In the genomic region with DNA sequence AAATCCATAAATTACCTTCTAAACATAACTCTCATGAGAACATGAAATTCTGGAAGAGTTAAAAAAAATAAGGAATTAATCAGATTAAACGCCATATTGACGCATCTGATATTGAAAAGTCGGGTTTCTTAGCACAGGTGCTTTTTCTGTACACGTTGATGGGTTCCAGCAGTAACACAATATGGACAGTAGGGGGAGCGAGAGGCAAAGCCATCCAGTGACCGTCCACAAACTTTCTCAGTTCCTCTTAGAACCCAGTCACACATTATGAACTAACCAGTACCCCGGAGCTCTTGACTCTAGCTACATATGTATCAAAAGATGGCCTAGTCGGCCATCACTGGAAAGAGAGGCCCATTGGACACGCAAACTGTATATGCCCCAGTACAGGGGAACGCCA, we compare ENCODE assay signal across 7 mouse cellular contexts. TPM values are rescaled to one million over a fixed set of nuclear protein-coding genes. Genes with fewer than 3 reads are reported as not detected.
DNase-seq lines count a peak whose midpoint lies in the region; ATAC-seq lines count a peak whose summit lies in the region.

No protein-coding gene starts in this region.

- ATAC-seq in erythroblast, adult 5-6 weeks (replicated peaks; ENCODE audit: low FRiP score, poor library complexity, severe bottlenecking), result peak; percentile 82

- peak; percentile 82 for DNase-seq in NIH3T3 (ENCODE audit: low read depth)
- DNase-seq in cerebellum, adult 18-20 months, result peak; percentile 37 to 49
- peak; percentile 40 for DNase-seq in heart, postnatal 4 days
- DNase-seq in kidney, postnatal 4 days, result peak; percentile 30 to 45
- DNase-seq in lung, postnatal 36 days, result peak; percentile 71
- DNase-seq in right cerebral cortex, adult 18-20 months, result peak; percentile 38

RNA-seq across cellular contexts. Expression of gene Hsf2, which starts 22.9 kb away (rescaled TPM):
- 0.38 and 3.6 TPM in 2 replicates for total RNA-seq in erythroblast, adult 5-6 weeks (2015; ENCODE audit: low replicate concordance)
- 2.8 and 3.3 TPM in 2 replicates for total RNA-seq in erythroblast, adult 5-6 weeks (2017; ENCODE audit: low replicate concordance)
- total RNA-seq in heart, postnatal 4 days (2021), result 10 to 100 TPM; 23.6 to 24.6 TPM

Comparison
In these comparisons a context has a peak if more than half of its experiments do, and no peak if none do; other contexts are left out.
1. Peak in every context shown above with its lines: DNase-seq and ATAC-seq.
2. RNA of gene Hsf2, which starts 22.9 kb away (total RNA-seq): 23.6 to 24.6 TPM in heart, postnatal 4 days; 0.38 to 3.6 TPM in erythroblast, adult 5-6 weeks; every median in the first group is over 4 times any median in the second.